Mouse (Mus musculus) hindbrain, embryonic 10.5 days (tissue): ENCODE measurements at regions not wholly inside any gene's neighbourhood (a gene's known extent, or its start where the extent isn't known, plus 50 kb on each side); places are given as distances from the start of the nearest gene placed in this dataset.
A peak's percentile ranks its signal among the peaks of the same experiment; 100 is the strongest.

ENCODE experiments used
- DNase-seq: peaks from one replicate; pipeline ENCODE4 v3.0.0-alpha.2; 2017; ENCODE audit warnings: low spot score
- H3K27ac ChIP-seq: fragments of 300-500 bp; sonication (generic); 2 replicates; pipeline ENCODE4 v1.5.1; 2016; ENCODE audit warnings: mild to moderate bottlenecking, moderate library complexity
- H3K27me3 ChIP-seq: fragments of 300-500 bp; sonication (generic); 2 replicates; pipeline ENCODE4 v1.6.1; 2016; ENCODE audit warnings: mild to moderate bottlenecking; ENCODE audit not compliant: poor library complexity, insufficient read depth, severe bottlenecking
- H3K36me3 ChIP-seq: fragments of 300-500 bp; sonication (generic); 2 replicates; pipeline ENCODE4 v1.6.1; 2016; ENCODE audit warnings: mild to moderate bottlenecking, moderate library complexity
- H3K4me1 ChIP-seq: fragments of 300-500 bp; sonication (generic); replicated peaks from 2 replicates; pipeline ENCODE4 v1.6.1; 2016; ENCODE audit warnings: mild to moderate bottlenecking
- H3K4me3 ChIP-seq: fragments of 300-500 bp; sonication (generic); 2 replicates; pipeline ENCODE4 v1.5.1; 2016; ENCODE audit warnings: mild to moderate bottlenecking, moderate library complexity
- H3K9me3 ChIP-seq: fragments of 300-500 bp; sonication (generic); 2 replicates; pipeline ENCODE4 v1.6.1; 2016; ENCODE audit warnings: mild to moderate bottlenecking, moderate library complexity
- WGBS: fragments of 180-500 bp; shearing (Covaris S2); methylation state at CpG from one replicate; pipeline ENCODE4 v1.1.7; 2016; 5-methylcytosine and 5-hydroxymethylcytosine counted together

DNA sequence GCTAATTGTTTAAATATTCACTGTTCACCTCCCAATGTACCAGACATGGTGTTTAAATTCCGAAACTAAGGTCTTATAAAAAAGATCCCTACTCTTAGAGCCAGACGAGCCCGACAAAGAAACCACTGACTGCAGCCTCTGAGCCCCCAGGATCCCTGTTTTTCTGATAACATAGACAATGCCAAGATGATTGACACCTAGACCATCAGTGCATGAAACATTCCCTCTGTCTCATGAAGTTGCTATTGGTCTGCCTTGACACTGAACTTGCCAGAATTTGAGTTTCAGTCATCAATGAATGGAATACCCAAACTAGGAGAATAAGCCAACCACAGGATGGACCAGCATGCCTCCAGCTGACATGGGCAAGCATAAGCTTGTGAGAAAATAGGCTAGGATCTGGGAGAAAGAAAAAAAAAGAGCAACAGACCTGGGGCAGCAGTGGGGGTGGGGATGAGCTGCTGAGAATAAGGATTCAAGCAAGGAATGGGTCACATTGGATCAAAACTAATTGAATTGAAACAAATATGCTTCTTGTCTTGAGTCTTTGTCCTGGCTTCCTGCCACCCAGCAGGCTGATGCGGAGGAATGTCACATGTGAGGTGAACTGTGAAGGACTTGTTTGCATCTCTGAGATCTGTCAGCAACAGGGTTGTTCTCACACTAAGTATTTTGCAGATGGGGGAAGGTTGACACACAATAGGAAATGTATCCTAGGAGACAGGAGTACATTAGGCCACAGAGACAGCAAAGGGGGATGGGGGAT lies 333.0 kb downstream of the Lpin1 start:
- DNase-seq, result peak; percentile 59
- H3K4me1 ChIP-seq, result peaks cover 26% of the 10 kb centered on the region
- H3K4me3 ChIP-seq, result no peak overlapping the region
- peak overlapping the region; percentile 9; the same call in 1 of the 2 replicates for H3K27ac ChIP-seq
- no peaks in the 10 kb centered on the region for H3K36me3 ChIP-seq
- 45% methylated on average over 4 of the region's 4 CpGs for WGBS
- no peaks in the 10 kb centered on the region for H3K9me3 ChIP-seq
- no peaks in the 10 kb centered on the region for H3K27me3 ChIP-seq

DNA sequence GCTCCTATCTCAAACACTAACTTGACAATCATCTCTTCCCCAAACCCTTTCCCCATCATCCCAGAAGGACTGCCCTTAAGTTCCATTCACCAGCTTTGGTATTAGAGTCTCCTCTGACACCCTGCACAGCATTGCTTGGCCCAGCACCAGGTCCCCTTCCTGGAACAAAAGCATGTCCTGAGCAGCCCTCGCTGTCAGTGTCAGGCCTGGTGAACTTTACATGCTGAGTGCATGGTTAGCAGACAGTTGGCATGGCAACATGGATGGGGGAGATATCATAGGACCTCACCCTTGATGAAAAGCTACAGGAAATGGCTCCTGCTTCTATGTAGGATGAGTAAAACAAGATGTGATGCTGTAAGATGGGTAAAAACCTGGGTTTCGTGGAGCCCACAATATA lies 333.6 kb downstream of the Lpin1 start:
- DNase-seq, result peak; percentile 31
- H3K27ac ChIP-seq, result peak overlapping the region; percentile 9; the same call in 1 of the 2 replicates

GRCm38 (mm10) chr12:16276301-16276700 lies 334.5 kb downstream of the Lpin1 start:
- H3K36me3 ChIP-seq, result no peaks in the 10 kb centered on the region
- H3K27me3 ChIP-seq, result no peaks in the 10 kb centered on the region
- H3K9me3 ChIP-seq, result no peaks in the 10 kb centered on the region
- 0 out of 2 replicates have a peak overlapping the region, but pooled peaks have one; percentile 9 for H3K27ac ChIP-seq
- no peak overlapping the region for H3K4me3 ChIP-seq
- no peak for DNase-seq
- peaks cover 26% of the 10 kb centered on the region for H3K4me1 ChIP-seq
- 93% methylated on average over 4 of the region's 4 CpGs for WGBS

More for the DNA sequence above, 333.6 kb downstream of the Lpin1 start:
- Histone ChIP-seq H3K9me3 (no peaks in the 10 kb centered on the region), H3K36me3 (no peaks in the 10 kb centered on the region), H3K4me1 (peaks cover 26% of the 10 kb centered on the region), H3K27me3 (no peaks in the 10 kb centered on the region), H3K4me3 (no peak overlapping the region)
- WGBS, result 53% methylated on average over 2 of the region's 2 CpGs

DNA sequence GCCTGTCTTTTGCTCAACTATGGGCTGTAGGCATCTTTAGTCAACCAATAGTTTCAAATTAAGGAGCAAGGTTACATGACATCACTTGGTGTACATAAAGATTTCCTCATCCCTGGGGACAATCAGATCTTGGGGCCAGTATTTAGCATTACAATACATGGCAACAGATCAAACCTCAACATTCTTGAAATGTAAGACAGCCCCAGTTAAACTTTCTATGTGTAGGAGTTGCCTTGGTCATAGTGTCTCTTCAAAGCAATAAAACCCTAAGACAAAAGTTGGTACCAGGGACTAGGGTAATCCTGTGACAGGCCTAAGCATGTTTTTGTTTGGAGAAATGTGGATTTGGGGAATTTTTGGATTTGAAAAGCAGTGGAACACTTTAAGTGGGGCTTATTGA lies 338.3 kb downstream of the Lpin1 start:
- Histone ChIP-seq H3K36me3 (no peaks in the 10 kb centered on the region), H3K27ac (no peak overlapping the region), H3K4me3 (no peak overlapping the region), H3K9me3 (no peaks in the 10 kb centered on the region), H3K4me1 (peaks cover 14% of the 10 kb centered on the region), H3K27me3 (no peaks in the 10 kb centered on the region)
- DNase-seq, result no peak

- DNase-seq, result no peak
- 88% methylated on average over 7 of the region's 7 CpGs for WGBS
- Histone ChIP-seq H3K27me3 (no peaks in the 10 kb centered on the region), H3K9me3 (no peaks in the 10 kb centered on the region), H3K27ac (no peak overlapping the region), H3K4me3 (no peak overlapping the region), H3K4me1 (no peaks in the 10 kb centered on the region), H3K36me3 (no peaks in the 10 kb centered on the region)
Measured at GRCm38 (mm10) chr12:16270876-16271275, 339.9 kb downstream of the Lpin1 start.

DNA sequence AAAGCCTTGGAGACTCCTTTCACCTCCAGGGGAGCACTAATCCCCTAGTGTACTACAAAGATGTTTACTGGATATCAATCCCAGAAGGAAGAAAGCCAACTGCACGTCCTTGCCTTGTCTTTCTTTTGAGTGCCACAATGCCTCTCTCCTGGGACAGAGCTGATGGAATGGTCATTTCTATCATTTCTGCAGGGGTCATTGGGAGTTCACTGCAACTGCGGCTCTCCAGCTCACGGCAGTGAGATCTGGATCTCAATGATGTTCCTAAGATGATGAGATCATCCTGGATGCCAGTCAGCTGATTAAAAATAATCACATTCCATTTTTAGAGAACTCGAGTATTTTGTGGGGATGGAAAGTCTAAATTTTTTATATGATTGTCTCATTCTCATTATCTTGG lies 341.1 kb downstream of the Lpin1 start:
- Histone ChIP-seq H3K4me1 (no peaks in the 10 kb centered on the region), H3K9me3 (no peaks in the 10 kb centered on the region), H3K27me3 (no peaks in the 10 kb centered on the region), H3K36me3 (no peaks in the 10 kb centered on the region), H3K4me3 (no peak overlapping the region), H3K27ac (no peak overlapping the region)
- WGBS, result 74% methylated on average over 4 of the region's 4 CpGs
- DNase-seq, result no peak

- WGBS, result 83% methylated on average over 8 of the region's 8 CpGs
- DNase-seq, result no peak
- Histone ChIP-seq H3K27ac (no peak overlapping the region), H3K4me1 (no peaks in the 10 kb centered on the region), H3K4me3 (no peak overlapping the region), H3K36me3 (no peaks in the 10 kb centered on the region), H3K27me3 (no peaks in the 10 kb centered on the region), H3K9me3 (no peaks in the 10 kb centered on the region)
Measured at GRCm38 (mm10) chr12:16268621-16269165, 342.1 kb downstream of the Lpin1 start.

- Histone ChIP-seq H3K36me3 (no peaks in the 10 kb centered on the region), H3K27ac (no peak overlapping the region), H3K9me3 (no peaks in the 10 kb centered on the region), H3K27me3 (no peaks in the 10 kb centered on the region), H3K4me3 (no peak overlapping the region), H3K4me1 (no peaks in the 10 kb centered on the region; the same call in 1 of the 2 replicates)
- no peak for DNase-seq
- WGBS, result 89% methylated on average over 4 of the region's 4 CpGs
Measured at GRCm38 (mm10) chr12:16261465-16261864, 349.3 kb downstream of the Lpin1 start.

DNA sequence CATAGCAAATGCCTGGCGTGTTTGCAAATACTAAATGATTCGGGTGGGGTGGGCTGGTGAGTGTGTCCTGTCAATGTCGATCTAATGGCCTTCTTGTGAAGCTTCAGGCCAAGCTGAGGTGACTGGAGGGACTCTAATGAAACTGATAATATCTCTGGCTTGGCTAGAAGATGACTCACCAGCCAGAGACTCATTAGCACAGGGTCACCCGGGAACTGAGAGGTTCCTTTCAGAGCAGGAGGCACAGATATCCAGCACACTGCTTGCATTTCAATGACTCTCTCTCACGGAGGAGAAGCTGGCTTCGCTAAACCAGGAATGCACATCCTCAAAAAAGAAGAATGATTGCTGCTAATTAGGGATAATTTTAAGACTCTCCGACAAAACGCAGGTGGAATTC lies 349.8 kb downstream of the Lpin1 start:
- DNase-seq, result no peak

GRCm38 (mm10) chr12:16260501-16260900 lies 350.3 kb downstream of the Lpin1 start:
- no peaks in the 10 kb centered on the region; the same call in 1 of the 2 replicates for H3K4me1 ChIP-seq
- DNase-seq, result no peak
- WGBS, result 86% methylated on average over 2 of the region's 2 CpGs
- H3K36me3 ChIP-seq, result no peaks in the 10 kb centered on the region
- H3K9me3 ChIP-seq, result no peaks in the 10 kb centered on the region
- H3K27me3 ChIP-seq, result no peaks in the 10 kb centered on the region
- no peak overlapping the region for H3K27ac ChIP-seq
- H3K4me3 ChIP-seq, result no peak overlapping the region

More for the DNA sequence above, 349.8 kb downstream of the Lpin1 start:
- no peak overlapping the region for H3K27ac ChIP-seq
- 81% methylated on average over 8 of the region's 8 CpGs for WGBS
- H3K9me3 ChIP-seq, result no peaks in the 10 kb centered on the region
- H3K4me1 ChIP-seq, result no peaks in the 10 kb centered on the region; the same call in 1 of the 2 replicates
- H3K4me3 ChIP-seq, result no peak overlapping the region
- H3K27me3 ChIP-seq, result no peaks in the 10 kb centered on the region
- no peaks in the 10 kb centered on the region for H3K36me3 ChIP-seq

- Histone ChIP-seq H3K27me3 (no peaks in the 10 kb centered on the region), H3K36me3 (no peaks in the 10 kb centered on the region), H3K4me1 (no peaks in the 10 kb centered on the region), H3K4me3 (no peak overlapping the region), H3K27ac (no peak overlapping the region), H3K9me3 (no peaks in the 10 kb centered on the region)
- 88% methylated on average over 1 of the region's 1 CpGs for WGBS
- no peak for DNase-seq
Measured at GRCm38 (mm10) chr12:16250621-16251020, 360.1 kb downstream of the Lpin1 start.

GRCm38 (mm10) chr12:16250096-16250495 lies 360.7 kb downstream of the Lpin1 start:
- Histone ChIP-seq H3K27ac (no peak overlapping the region), H3K27me3 (no peaks in the 10 kb centered on the region), H3K9me3 (no peaks in the 10 kb centered on the region), H3K36me3 (no peaks in the 10 kb centered on the region), H3K4me3 (no peak overlapping the region), H3K4me1 (no peaks in the 10 kb centered on the region)
- DNase-seq, result no peak
- WGBS, result 92% methylated on average over 5 of the region's 5 CpGs

- Histone ChIP-seq H3K9me3 (no peaks in the 10 kb centered on the region), H3K27ac (no peak overlapping the region), H3K4me1 (peaks cover 7% of the 10 kb centered on the region; the same call in 1 of the 2 replicates), H3K27me3 (no peaks in the 10 kb centered on the region), H3K4me3 (no peak overlapping the region), H3K36me3 (no peaks in the 10 kb centered on the region)
- WGBS, result 83% methylated on average over 5 of the region's 5 CpGs
- DNase-seq, result no peak
Measured at GRCm38 (mm10) chr12:16239792-16240191, 371.0 kb downstream of the Lpin1 start.
